Mouse (Mus musculus) bone marrow macrophage, adult 2 months (primary cell): Measurements from ENCODE around the gene Trim47.

Experiments used
- CTCF ChIP-seq: IDR thresholded peaks from 2 replicates; pipeline ENCODE4 v1.5.1; 2012; ENCODE audit warnings: low read depth, mild to moderate bottlenecking, low read length, moderate library complexity
- POLR2A ChIP-seq: IDR thresholded peaks from 2 replicates; pipeline ENCODE4 v1.6.1; 2012; ENCODE audit warnings: mild to moderate bottlenecking, low read depth, low read length, borderline replicate concordance

DNA sequence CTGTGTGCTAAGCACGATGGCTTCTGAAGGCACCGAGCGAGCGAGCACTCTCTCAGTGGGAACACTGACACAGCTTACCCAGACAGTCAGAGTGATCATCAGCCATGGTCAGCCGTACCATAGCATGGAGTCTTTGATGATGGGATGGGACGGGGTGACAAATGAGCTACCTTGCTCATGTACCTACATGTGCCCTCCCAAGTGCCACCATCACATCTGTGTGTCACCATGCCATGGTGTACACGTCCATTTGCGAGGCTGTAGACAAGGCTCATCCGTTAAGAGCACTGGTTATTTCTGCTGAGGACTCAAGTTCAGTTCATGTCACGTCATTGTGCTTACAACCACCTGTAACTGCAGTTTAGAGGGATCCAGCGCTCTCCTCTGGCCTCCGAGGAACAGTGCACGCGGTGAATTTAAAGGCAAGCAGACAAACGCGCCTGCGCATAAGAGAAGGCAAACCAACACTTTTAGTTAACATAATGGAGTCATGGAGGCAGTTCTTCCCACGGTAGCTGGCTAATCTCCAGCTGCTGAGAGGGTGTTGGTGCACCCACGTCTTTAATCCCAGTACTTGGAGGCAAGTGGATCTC is 15.3 kb downstream of the Trim47 start:
- TF ChIP-seq CTCF (peak; percentile 8; the same call in 1 of the 2 replicates), POLR2A (no peak)
